Mouse (Mus musculus) small intestine, adult 2 months (tissue): ENCODE results near the gene Tmem203.

Experiments
- CTCF ChIP-seq: fragments of 200-500 bp; IDR thresholded peaks from 2 replicates; pipeline ENCODE4 v1.5.1; 2012; ENCODE audit warnings: low read depth, mild to moderate bottlenecking, control low read depth, inconsistent platforms, low read length, moderate library complexity, mixed read lengths; ENCODE audit not compliant: insufficient replicate concordance, insufficient read length; ENCODE audit errors: extremely low read depth
- POLR2A ChIP-seq: fragments of 200-500 bp; IDR thresholded peaks from 2 replicates; pipeline ENCODE4 v1.6.1; 2012; ENCODE audit warnings: low read depth, mild to moderate bottlenecking, control low read depth, inconsistent platforms, low read length, moderate library complexity

DNA sequence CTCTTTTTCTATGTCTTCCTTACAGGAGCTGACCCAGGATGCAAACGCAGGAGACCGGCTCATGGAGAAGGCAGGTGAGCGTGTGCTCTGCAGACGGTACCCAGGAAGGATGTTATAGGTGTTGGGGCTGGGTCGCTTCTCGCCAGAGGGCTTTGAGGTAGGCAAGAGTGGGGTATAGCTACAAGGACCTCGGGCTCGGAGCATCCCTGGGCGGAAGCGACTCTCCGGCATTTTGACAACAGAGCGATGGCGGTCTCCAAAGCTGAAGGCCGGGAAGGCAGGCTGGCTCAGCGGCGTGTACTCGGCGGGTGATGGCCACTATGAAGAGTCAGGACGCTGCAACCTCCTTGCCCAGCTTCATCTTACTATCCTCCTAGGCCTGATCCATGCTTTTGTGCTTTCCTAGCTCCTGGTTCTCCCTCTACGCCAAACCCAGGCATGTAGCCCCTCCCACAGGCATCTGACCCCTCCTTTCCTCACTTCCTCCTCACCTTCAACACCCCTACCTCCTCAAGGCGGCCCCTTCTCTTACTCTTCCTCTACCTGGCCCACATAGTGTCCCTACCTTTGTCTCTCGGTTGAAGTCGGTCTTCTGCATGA, 41.9 kb upstream of the Tmem203 start:
- no peak for TF ChIP-seq CTCF
- TF ChIP-seq POLR2A = no peak
